Mouse (Mus musculus): ENCODE data around the gene Ttc23l. TPM values are rescaled to one million over a fixed set of nuclear protein-coding genes. Genes with fewer than 3 reads are reported as not detected.
"Not testable (repeated sequence)": the region's sequence is repeated elsewhere in the genome, so short reads cannot be mapped to it uniquely, and the experiment has no call there.

The Ttc23l gene
- total RNA-seq, 2 experiments from 2014 or later, result not detected

- DNase-seq, result no peak
These were observed 43.3 kb downstream of the Ttc23l start for GRCm38 (mm10) chr15:10515166-10515565.

GRCm38 (mm10) chr15:10506099-10506498, 52.4 kb downstream of the Ttc23l start:
- DNase-seq, result peak; percentile 58

- peak; percentile 66 for DNase-seq
These were observed 57.4 kb downstream of the Ttc23l start for GRCm38 (mm10) chr15:10500838-10501719.

- DNase-seq, result no peak
These were observed 58.4 kb downstream of the Ttc23l start for GRCm38 (mm10) chr15:10500035-10500434.

- DNase-seq, result no peak
These were observed 58.9 kb downstream of the Ttc23l start for GRCm38 (mm10) chr15:10499593-10499992.

GRCm38 (mm10) chr15:10496696-10497095, 61.8 kb downstream of the Ttc23l start:
- DNase-seq, result not testable (repeated sequence)

GRCm38 (mm10) chr15:10495944-10496343, 62.5 kb downstream of the Ttc23l start:
- no peak for DNase-seq

GRCm38 (mm10) chr15:10490101-10490500, 68.4 kb downstream of the Ttc23l start:
- no peak for DNase-seq

- DNase-seq, result no peak
These were observed 71.2 kb downstream of the Ttc23l start for GRCm38 (mm10) chr15:10487246-10487645.

- DNase-seq, result no peak
These were observed 72.1 kb downstream of the Ttc23l start for GRCm38 (mm10) chr15:10486365-10486839.

- peak; percentile 94 for DNase-seq
These were observed 72.7 kb downstream of the Ttc23l start, which contains the start of the genes Brix1 and Rad1 for GRCm38 (mm10) chr15:10485484-10486364. Brix1 (minus strand) TSS chr15:10485947. Rad1 (plus strand) TSS chr15:10486018.

GRCm38 (mm10) chr15:10470941-10471340, 87.5 kb downstream of the Ttc23l start:
- DNase-seq, result no peak

- DNase-seq, result peak; percentile 95
These were observed 88.2 kb downstream of the Ttc23l start, which contains the start of gene Dnajc21 for GRCm38 (mm10) chr15:10470151-10470831. Dnajc21 (minus strand) TSS chr15:10470516.

- DNase-seq, result no peak
These were observed 88.8 kb downstream of the Ttc23l start for GRCm38 (mm10) chr15:10469641-10470150.

- DNase-seq, result no peak
These were observed 89.7 kb downstream of the Ttc23l start for GRCm38 (mm10) chr15:10468761-10469160.

GRCm38 (mm10) chr15:10464678-10465077, 93.8 kb downstream of the Ttc23l start:
- no peak for DNase-seq

- no peak for DNase-seq
These were observed 94.9 kb downstream of the Ttc23l start for GRCm38 (mm10) chr15:10463555-10463954.

- DNase-seq, result no peak
These were observed 97.5 kb downstream of the Ttc23l start for GRCm38 (mm10) chr15:10460986-10461385.

Data from adrenal gland, postnatal 10 days (tissue).